Comparison of ENCODE assay signal across 8 mouse cellular contexts in the genomic region with DNA sequence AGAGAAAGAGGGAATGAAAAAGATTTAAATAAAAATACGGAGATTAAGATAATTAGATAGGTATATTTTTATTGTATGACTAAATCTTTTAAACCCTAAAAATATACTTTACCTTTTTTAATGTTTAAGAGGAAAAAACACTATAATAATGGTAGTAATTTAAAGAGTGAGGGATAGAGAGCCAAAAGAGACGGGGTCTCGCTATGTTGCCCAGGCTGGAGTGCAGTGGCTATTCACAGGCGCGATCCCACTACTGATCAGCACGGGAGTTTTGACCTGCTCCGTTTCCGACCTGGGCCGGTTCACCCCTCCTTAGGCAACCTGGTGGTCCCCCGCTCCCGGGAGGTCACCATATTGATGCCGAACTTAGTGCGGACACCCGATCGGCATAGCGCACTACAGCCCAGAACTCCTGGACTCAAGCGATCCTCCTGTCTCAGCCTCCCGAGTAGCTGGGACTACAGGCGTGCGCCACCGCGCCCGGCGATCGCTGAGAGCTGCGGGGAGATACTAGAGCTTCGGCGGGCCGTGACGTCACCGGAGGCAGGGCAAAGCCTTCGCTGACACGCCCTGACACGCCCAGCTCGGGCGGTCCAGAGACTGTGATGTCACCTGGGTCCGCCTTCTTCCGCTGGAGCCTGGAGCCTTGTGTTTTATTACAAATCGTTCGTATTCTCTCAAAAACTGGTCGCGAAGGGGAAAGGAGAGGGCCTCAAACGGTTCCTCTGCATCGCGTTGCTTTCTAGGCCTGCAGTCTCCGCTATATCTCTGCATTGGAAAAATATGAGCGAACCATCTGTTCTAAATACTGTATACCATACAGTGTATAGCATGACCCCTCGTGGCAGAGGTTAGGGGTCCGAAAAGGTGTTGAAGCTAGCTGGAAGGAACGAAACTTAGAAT. TPM values are rescaled to one million over a fixed set of nuclear protein-coding genes. Genes with fewer than 3 reads are reported as not detected.
A peak's percentile ranks its signal among the peaks of the same experiment; 100 is the strongest.
DNase-seq lines count a peak whose midpoint lies in the region; ATAC-seq lines count a peak whose summit lies in the region.
"Not testable (repeated sequence)": the region's sequence is repeated elsewhere in the genome, so short reads cannot be mapped to it uniquely, and the experiment has no call there.

No protein-coding gene starts in this region.

- H3K9ac ChIP-seq in heart, embryonic 13.5 days: peak overlapping the region; percentile 85
- peak overlapping the region; percentile 82 for H3K9ac ChIP-seq in liver, embryonic 12.5 days
- peak overlapping the region; percentile 68 for H3K9ac ChIP-seq in stomach, embryonic 15.5 days

- H3K9me3 ChIP-seq in heart, embryonic 13.5 days; liver, embryonic 12.5 days (replicated peaks); stomach, embryonic 15.5 days: not testable (repeated sequence)

- ATAC-seq in erythroid progenitor cell, adult 5-6 weeks (replicated peaks; ENCODE audit: low FRiP score, poor library complexity, severe bottlenecking): peak; percentile 82
- ATAC-seq in heart, embryonic 13.5 days (ENCODE audit: extremely low read depth, insufficient number of reproducible peaks, low FRiP score, low TSS enrichment): peak; percentile 91
- ATAC-seq in liver, embryonic 12.5 days: peak; percentile 91
- peak; percentile 95 for ATAC-seq in stomach, embryonic 15.5 days (ENCODE audit: insufficient read depth, low FRiP score, low read depth)

- not testable (repeated sequence) for H3K36me3 ChIP-seq in heart, embryonic 13.5 days; liver, embryonic 12.5 days; stomach, embryonic 15.5 days

- H3K4me3 ChIP-seq in heart, embryonic 13.5 days: peak overlapping the region; percentile 57
- peak overlapping the region; percentile 62 for H3K4me3 ChIP-seq in liver, embryonic 12.5 days
- H3K4me3 ChIP-seq in stomach, embryonic 15.5 days (replicated peaks): peak overlapping the region; percentile 51

- peak; percentile 99 for DNase-seq in CD4-positive helper T cell, adult 2 months (ENCODE audit: low read depth, low spot score)
- peak; percentile 92 for DNase-seq in brain, embryonic 18.5 days (ENCODE audit: low read depth, low spot score)
- peak; percentile 99 for DNase-seq in kidney, postnatal 10 days
- peak; percentile 100 for DNase-seq in natural killer cell, adult 2 months (ENCODE audit: low spot score in 2 of 2)

- under 1% methylated on average over 41 of the region's 50 CpGs for WGBS in heart, embryonic 13.5 days
- WGBS in liver, embryonic 12.5 days (ENCODE audit: insufficient replicate concordance): under 1% methylated on average over 39 of the region's 50 CpGs
- under 1% methylated on average over 40 of the region's 50 CpGs for WGBS in stomach, embryonic 15.5 days

- peaks cover 22% of the 10 kb centered on the region for H3K4me1 ChIP-seq in heart, embryonic 13.5 days
- H3K4me1 ChIP-seq in liver, embryonic 12.5 days: peaks cover 30% of the 10 kb centered on the region
- not testable (repeated sequence) for H3K4me1 ChIP-seq in stomach, embryonic 15.5 days

- not testable (repeated sequence) for H3K27me3 ChIP-seq in heart, embryonic 13.5 days (replicated peaks); liver, embryonic 12.5 days (replicated peaks); stomach, embryonic 15.5 days (replicated peaks)

- H3K4me2 ChIP-seq in heart, embryonic 13.5 days: peak overlapping the region; percentile 80
- H3K4me2 ChIP-seq in liver, embryonic 12.5 days: peak overlapping the region; percentile 87
- peak overlapping the region; percentile 68 for H3K4me2 ChIP-seq in stomach, embryonic 15.5 days

- H3K27ac ChIP-seq in heart, embryonic 13.5 days (replicated peaks): peak overlapping the region; percentile 92
- H3K27ac ChIP-seq in liver, embryonic 12.5 days: peak overlapping the region; percentile 92
- H3K27ac ChIP-seq in stomach, embryonic 15.5 days: peak overlapping the region; percentile 96

RNA-seq across cellular contexts. Expression of a gene that starts 4.3 kb away (rescaled TPM):
- total RNA-seq in erythroid progenitor cell, adult 5-6 weeks (2015; ENCODE audit: low replicate concordance): 56.6 and 57.3 TPM in 2 replicates
- 66.1 and 79.0 TPM in 2 replicates for total RNA-seq in erythroid progenitor cell, adult 5-6 weeks (2017; ENCODE audit: low replicate concordance)
- 56.4 and 64.7 TPM in 2 replicates for polyA plus RNA-seq in heart, embryonic 13.5 days (2015; fragmentation: Nextera tagmentation; extraction: Ambion mirVana)
- 56.5 and 57.3 TPM in 2 replicates for polyA plus RNA-seq in liver, embryonic 12.5 days (2016; fragmentation: Nextera tagmentation; extraction: Ambion mirVana)
- polyA plus RNA-seq in stomach, embryonic 15.5 days (2015; fragmentation: Nextera tagmentation; extraction: Ambion mirVana): 90.4 and 92.1 TPM in 2 replicates

RNA-seq across cellular contexts. Expression of a gene that starts 10.7 kb away (rescaled TPM):
- total RNA-seq in erythroid progenitor cell, adult 5-6 weeks (2015; ENCODE audit: low replicate concordance): 59.5 and 60.8 TPM in 2 replicates
- 93.7 and 94.4 TPM in 2 replicates for total RNA-seq in erythroid progenitor cell, adult 5-6 weeks (2017; ENCODE audit: low replicate concordance)
- polyA plus RNA-seq in heart, embryonic 13.5 days (2015; fragmentation: Nextera tagmentation; extraction: Ambion mirVana): 31.5 and 31.9 TPM in 2 replicates
- polyA plus RNA-seq in liver, embryonic 12.5 days (2016; fragmentation: Nextera tagmentation; extraction: Ambion mirVana): 81.1 and 83.3 TPM in 2 replicates
- polyA plus RNA-seq in stomach, embryonic 15.5 days (2015; fragmentation: Nextera tagmentation; extraction: Ambion mirVana): 59.4 and 63.7 TPM in 2 replicates

RNA-seq across cellular contexts. Expression of a gene that starts 11.0 kb away (rescaled TPM):
- total RNA-seq in erythroid progenitor cell, adult 5-6 weeks (2015; ENCODE audit: low replicate concordance): not detected in 2 replicates
- not detected in 2 replicates for total RNA-seq in erythroid progenitor cell, adult 5-6 weeks (2017; ENCODE audit: low replicate concordance)
- polyA plus RNA-seq in heart, embryonic 13.5 days (2015; fragmentation: Nextera tagmentation; extraction: Ambion mirVana): 0.88 and 0.94 TPM in 2 replicates
- polyA plus RNA-seq in liver, embryonic 12.5 days (2016; fragmentation: Nextera tagmentation; extraction: Ambion mirVana): 2.1 and 2.3 TPM in 2 replicates
- 2.3 TPM in 2 replicates for polyA plus RNA-seq in stomach, embryonic 15.5 days (2015; fragmentation: Nextera tagmentation; extraction: Ambion mirVana)

Comparison
In these comparisons a context has a peak if more than half of its experiments do, and no peak if none do; other contexts are left out.
1. Peak in every context shown above with its lines: DNase-seq, ATAC-seq, H3K4me3 ChIP-seq and H3K27ac ChIP-seq.